Mouse (Mus musculus): Measurements from ENCODE around the gene Irgc1.

DNA sequence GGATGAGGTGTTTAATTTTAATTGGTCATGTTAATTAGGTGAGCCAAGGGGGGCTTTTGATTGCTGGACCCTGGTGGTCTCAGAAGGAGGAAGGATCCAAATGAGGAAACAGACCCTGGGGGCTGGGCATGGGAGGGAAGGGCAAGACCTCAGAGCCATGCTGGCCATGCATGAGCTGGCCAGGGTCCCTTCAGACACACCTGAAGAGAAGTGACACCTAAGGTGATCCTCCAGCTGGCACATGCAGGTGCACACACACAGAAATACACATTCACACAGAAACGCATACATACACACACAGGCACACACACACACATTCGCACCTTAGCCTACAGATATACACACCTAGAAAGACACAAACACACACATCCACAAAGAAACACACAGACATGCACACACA, 27.6 kb upstream of the Irgc1 start:
- TF ChIP-seq CTCF (IDR thresholded peaks at IDR 0.05; ENCODE audit: low read depth, low read length): no peak
- TF ChIP-seq POLR2A (IDR thresholded peaks at IDR 0.05; ENCODE audit: borderline replicate concordance, low read depth, low read length): no peak

Measured in bone marrow macrophage, adult 2 months (primary cell).